Mouse (Mus musculus): Measurements from ENCODE around the gene Gsk3a.

- TF ChIP-seq CTCF (IDR thresholded peaks at IDR 0.05; ENCODE audit: control insufficient read depth, insufficient read depth, insufficient read length) (no peak), CEBPB (IDR thresholded peaks at IDR 0.05; ENCODE audit: low read depth) (no peak)
These were observed 9.1 kb upstream of the Gsk3a start for GRCm38 (mm10) chr7:25246759-25247137.
